Comparison of ENCODE assay signal across 18 mouse cellular contexts in the genomic region with DNA sequence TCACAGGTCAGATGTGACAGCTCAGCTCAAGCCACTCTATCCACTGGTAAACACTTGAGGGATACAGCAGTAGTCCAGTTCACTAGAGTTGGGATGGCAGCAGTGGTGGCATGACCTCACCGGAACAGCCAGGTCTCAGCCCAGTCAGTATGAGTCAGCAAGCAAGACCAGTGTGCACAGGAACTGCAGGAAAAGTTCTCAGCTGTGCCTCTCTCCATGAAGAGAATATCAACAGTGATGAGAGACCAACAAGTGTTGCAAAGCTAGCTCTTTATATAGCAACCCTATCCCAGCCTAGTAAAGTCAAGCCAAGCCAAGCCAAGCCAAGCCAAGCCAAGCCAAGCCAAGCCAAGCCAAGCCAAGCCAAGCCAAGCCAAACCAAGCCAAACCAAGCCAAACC. TPM values are rescaled to one million over a fixed set of nuclear protein-coding genes. Genes with fewer than 3 reads are reported as not detected.
DNase-seq lines count a peak whose midpoint lies in the region; ATAC-seq and TF ChIP-seq lines count a peak whose summit lies in the region.
"Had no signal": no experiment of that assay in that cellular context is flagged by ENCODE, and none has a peak within 500 bp of the region (broad histone marks: within the 10 kb centered on the region; RNA-seq: fewer than 3 reads in every experiment).

No protein-coding gene starts in this region.

- no peak overlapping the region for H3K9ac ChIP-seq in heart, adult 2 months (ENCODE audit: low read depth, low read length)
- H3K9ac ChIP-seq in heart, embryonic 12.5 days, result no peak overlapping the region
- H3K9ac ChIP-seq: hindbrain, embryonic 13.5 days had no signal

- WGBS in heart, adult 2 months, result 79% methylated on average over 1 of the region's 1 CpGs
- WGBS in heart, embryonic 12.5 days, result 87% methylated on average over 1 of the region's 1 CpGs

- TF ChIP-seq CTCF in heart, adult 2 months (IDR thresholded peaks at IDR 0.05), result no peak

- no peak overlapping the region for H3K4me2 ChIP-seq in heart, embryonic 12.5 days
- H3K4me2 ChIP-seq: hindbrain, embryonic 13.5 days had no signal

- H3K79me2 ChIP-seq in heart, adult 2 months (replicated peaks; ENCODE audit: control insufficient read depth, insufficient read depth, low read length), result no peaks in the 10 kb centered on the region

- no peak overlapping the region for H3K4me3 ChIP-seq in heart, adult 2 months
- no peak overlapping the region for H3K4me3 ChIP-seq in heart, embryonic 12.5 days
- H3K4me3 ChIP-seq: forebrain, embryonic 10.5 days; hindbrain, embryonic 13.5 days had no signal

- H3K27ac ChIP-seq in heart, adult 2 months, result peak overlapping the region; percentile 65
- no peak overlapping the region for H3K27ac ChIP-seq in heart, embryonic 12.5 days (ENCODE audit: poor library complexity, severe bottlenecking)
- H3K27ac ChIP-seq: forebrain, embryonic 10.5 days; hindbrain, embryonic 13.5 days; hindbrain, postnatal 0 days had no signal

- TF ChIP-seq POLR2A in heart, adult 2 months (IDR thresholded peaks at IDR 0.05; ENCODE audit: insufficient read depth, low read depth, low read length), result no peak

- DNase-seq in cerebellum, adult 9-10 months, result no peak
- DNase-seq in heart, adult 2 months, result peak; percentile 33 to 73
- peak; percentile 8 to 14 for DNase-seq in heart, postnatal 14 days
- no peak for DNase-seq in thymus, postnatal 0 days (ENCODE audit: low spot score)
- DNase-seq in frontal cortex, postnatal 14 days (ENCODE audit: low spot score in 2 of 2), result no peak
- DNase-seq: adrenal gland, postnatal 25 days; cerebellum, adult 8-10 months; cerebellum, postnatal 36 days; gastrocnemius, postnatal 10 days; kidney, adult 18-20 months; kidney, postnatal 10 days had no signal

- H3K9me3 ChIP-seq in heart, embryonic 12.5 days (replicated peaks), result no peaks in the 10 kb centered on the region
- H3K9me3 ChIP-seq: forebrain, embryonic 10.5 days; hindbrain, embryonic 13.5 days had no signal

- H3K4me1 ChIP-seq in heart, adult 2 months (ENCODE audit: control insufficient read depth, insufficient read depth, low read length), result no peaks in the 10 kb centered on the region
- no peaks in the 10 kb centered on the region for H3K4me1 ChIP-seq in heart, embryonic 12.5 days (replicated peaks)
- H3K4me1 ChIP-seq: forebrain, embryonic 10.5 days; hindbrain, embryonic 13.5 days had no signal

- H3K36me3 ChIP-seq in heart, adult 2 months (ENCODE audit: control insufficient read depth, insufficient read depth, low read length), result no peaks in the 10 kb centered on the region
- H3K36me3 ChIP-seq in heart, embryonic 12.5 days, result no peaks in the 10 kb centered on the region
- H3K36me3 ChIP-seq: forebrain, embryonic 10.5 days; hindbrain, embryonic 13.5 days had no signal

- ATAC-seq in cerebellum, adult (ENCODE audit: insufficient number of reproducible peaks, low FRiP score, low TSS enrichment), result peak; percentile 40; the same call in 1 of the 2 replicates
- ATAC-seq in heart, embryonic 12.5 days (ENCODE audit: insufficient number of reproducible peaks, low FRiP score), result no peak
- ATAC-seq: forebrain, embryonic 14.5 days; hindbrain, postnatal 0 days had no signal

- intact Hi-C loops in heart, adult 2 months (cut with DNase I), result loop anchor here (10.0 kb wide), 1 partner anchor 118 kb away; no protein-coding TSS in a partner anchor
- intact Hi-C loops in heart, postnatal 14 days (cut with DNase I), result no loop called here

- no peak for TF ChIP-seq EP300 in heart, adult 2 months (IDR thresholded peaks at IDR 0.05; ENCODE audit: insufficient read depth, low read depth, low read length)

- H3K27me3 ChIP-seq in heart, adult 2 months (ENCODE audit: control insufficient read depth, insufficient read depth, low read length), result no peaks in the 10 kb centered on the region
- no peaks in the 10 kb centered on the region for H3K27me3 ChIP-seq in heart, embryonic 12.5 days (replicated peaks)
- H3K27me3 ChIP-seq: CH12.LX; hindbrain, embryonic 13.5 days had no signal

RNA-seq across cellular contexts. Expression of a gene that starts 30.2 kb away (rescaled TPM):
- under 1 TPM; 0.34 to 0.42 TPM for total RNA-seq in heart, adult 2 months (2021)
- polyA plus RNA-seq in heart, adult 2 months (2012; rRNA removed), result 0.08 and 0.38 TPM in 2 replicates
- 1.1 and 1.4 TPM in 2 replicates for polyA plus RNA-seq in heart, embryonic 12.5 days (2016; fragmentation: Nextera tagmentation; extraction: Ambion mirVana)
- under 1 TPM; 0.32 to 0.33 TPM for total RNA-seq in heart, postnatal 14 days (2021)
- 11.8 and 13.0 TPM in 2 replicates for polyA plus RNA-seq in thymus, postnatal 0 days (2015; fragmentation: Nextera tagmentation; extraction: Ambion mirVana)
- total RNA-seq: adrenal gland, postnatal 25 days; CH12.LX had no signal

Comparison
In these comparisons a context has a peak if more than half of its experiments do, and no peak if none do; other contexts are left out.
1. DNase-seq: peak in heart, adult 2 months (2 of 2) and heart, postnatal 14 days (2 of 2); none in cerebellum, adult 9-10 months (single experiment), thymus, postnatal 0 days (single experiment) and frontal cortex, postnatal 14 days (0 of 2).